Mouse (Mus musculus) lung, embryonic 16.5 days (tissue): ENCODE measurements around the gene B230307C23Rik. TPM values are rescaled to one million over a fixed set of nuclear protein-coding genes. Genes with fewer than 3 reads are reported as not detected.

ENCODE experiments used
- ATAC-seq: fragments of 200-750 bp; cut with Nextera tagmentation; 2 replicates; pipeline ENCODE4 v1.8.0; 2017; ENCODE audit warnings: low read depth, mild to moderate bottlenecking, moderate library complexity
- H3K27ac ChIP-seq: fragments of 300-500 bp; sonication (generic); 2 replicates; pipeline ENCODE4 v1.5.1; 2014; ENCODE audit warnings: mild to moderate bottlenecking, control low read depth, low read length
- H3K27me3 ChIP-seq: fragments of 300-500 bp; sonication (generic); 2 replicates; pipeline ENCODE4 v1.6.1; 2014; ENCODE audit warnings: low read depth, low read length, mixed read lengths; ENCODE audit not compliant: control insufficient read depth, insufficient read depth
- H3K36me3 ChIP-seq: fragments of 300-500 bp; sonication (generic); 2 replicates; pipeline ENCODE4 v1.6.1; 2014; ENCODE audit warnings: low read length; ENCODE audit not compliant: control insufficient read depth, insufficient read depth
- H3K4me1 ChIP-seq: fragments of 300-500 bp; sonication (generic); replicated peaks from 2 replicates; pipeline ENCODE4 v1.6.1; 2014; ENCODE audit warnings: low read length, mixed read lengths; ENCODE audit not compliant: control insufficient read depth, insufficient read depth
- H3K4me2 ChIP-seq: fragments of 300-500 bp; sonication (generic); 2 replicates; pipeline ENCODE4 v1.6.1; 2014; ENCODE audit warnings: low read depth, low read length, control low read depth
- H3K4me3 ChIP-seq: fragments of 300-500 bp; sonication (generic); 2 replicates; pipeline ENCODE4 v1.5.1; 2014; ENCODE audit warnings: mild to moderate bottlenecking, low read length, control low read depth
- H3K9ac ChIP-seq: fragments of 300-500 bp; sonication (generic); 2 replicates; pipeline ENCODE4 v1.6.1; 2014; ENCODE audit warnings: low read length, control low read depth
- H3K9me3 ChIP-seq: fragments of 300-500 bp; sonication (generic); 2 replicates; pipeline ENCODE4 v1.6.1; 2016; ENCODE audit warnings: low read length; ENCODE audit not compliant: control insufficient read depth
- WGBS: fragments of 180-500 bp; shearing (Covaris S2); extraction: QIAGEN DNeasy Blood & Tissue Kit; methylation state at CpG from one replicate; pipeline ENCODE4 v1.1.7; 2014; 5-methylcytosine and 5-hydroxymethylcytosine counted together
- polyA plus RNA-seq: library from polyadenylated mRNA; unstranded; fragments of >200 nt; fragmentation: Nextera tagmentation; extraction: Ambion mirVana; gene quantifications from 2 replicates; pipeline ENCODE4 v1.2.1, GENCODE M21; 2015

Gene B230307C23Rik
- polyA plus RNA-seq, 1 experiment from 2014 or later, result 19.5 TPM

- H3K4me2 ChIP-seq, result no peak overlapping the region
- H3K9ac ChIP-seq, result no peak overlapping the region
- no peak overlapping the region for H3K4me3 ChIP-seq
- no peak for ATAC-seq
- H3K27ac ChIP-seq, result no peak overlapping the region
- H3K27me3 ChIP-seq, result no peaks in the 10 kb centered on the region
- H3K9me3 ChIP-seq, result no peaks in the 10 kb centered on the region
- WGBS, result 89% methylated on average over 3 of the region's 3 CpGs
- no peaks in the 10 kb centered on the region; the same call in 1 of the 2 replicates for H3K36me3 ChIP-seq
- peaks cover 8% of the 10 kb centered on the region; the same call in 1 of the 2 replicates for H3K4me1 ChIP-seq
These were observed 36.8 kb upstream of the B230307C23Rik start for GRCm38 (mm10) chr16:97960348-97960747.

GRCm38 (mm10) chr16:97961381-97962150, 35.5 kb upstream of the B230307C23Rik start:
- WGBS, result 5% methylated on average over 25 of the region's 36 CpGs
- peak overlapping the region; percentile 79 for H3K4me3 ChIP-seq
- peak overlapping the region; percentile 96 for H3K27ac ChIP-seq
- peak overlapping the region; percentile 90 for H3K9ac ChIP-seq
- peaks cover 8% of the 10 kb centered on the region; the same call in 1 of the 2 replicates for H3K4me1 ChIP-seq
- H3K27me3 ChIP-seq, result no peaks in the 10 kb centered on the region
- H3K36me3 ChIP-seq, result no peaks in the 10 kb centered on the region; the same call in 1 of the 2 replicates
- peak overlapping the region; percentile 89 for H3K4me2 ChIP-seq
- ATAC-seq, result no peak; the same call in 1 of the 2 replicates
- no peaks in the 10 kb centered on the region for H3K9me3 ChIP-seq

GRCm38 (mm10) chr16:97962151-97962948, 34.8 kb upstream of the B230307C23Rik start, which contains the start of the genes C2cd2 and Zbtb21:
Gene C2cd2, minus strand, starts transcription at chr16:97962598.
Gene Zbtb21, minus strand, starts transcription at chr16:97962622.
- Histone ChIP-seq H3K27me3 (no peaks in the 10 kb centered on the region), H3K4me3 (peak within 1 kb of the TSS; percentile 79), H3K36me3 (no peaks in the 10 kb centered on the region; the same call in 1 of the 2 replicates), H3K9me3 (no peaks in the 10 kb centered on the region), H3K27ac (peak within 1 kb of the TSS; percentile 96), H3K4me1 (peaks cover 8% of the 10 kb centered on the region; the same call in 1 of the 2 replicates), H3K9ac (peak within 1 kb of the TSS; percentile 90), H3K4me2 (peak within 1 kb of the TSS; percentile 89)
- WGBS, result under 1% methylated on average over 78 of the region's 78 CpGs
- peak; percentile 99 for ATAC-seq

- 81% methylated on average over 3 of the region's 3 CpGs for WGBS
- no peak for ATAC-seq
- Histone ChIP-seq H3K27me3 (no peaks in the 10 kb centered on the region), H3K4me1 (peaks cover 8% of the 10 kb centered on the region; the same call in 1 of the 2 replicates), H3K4me3 (no peak overlapping the region), H3K27ac (no peak overlapping the region), H3K4me2 (no peak overlapping the region), H3K36me3 (no peaks in the 10 kb centered on the region), H3K9ac (no peak overlapping the region), H3K9me3 (no peaks in the 10 kb centered on the region)
These were observed 33.1 kb upstream of the B230307C23Rik start for GRCm38 (mm10) chr16:97963956-97964540.

- no peak overlapping the region for H3K4me2 ChIP-seq
- no peak overlapping the region for H3K4me3 ChIP-seq
- H3K36me3 ChIP-seq, result no peaks in the 10 kb centered on the region
- ATAC-seq, result no peak
- H3K4me1 ChIP-seq, result no peaks in the 10 kb centered on the region
- H3K9me3 ChIP-seq, result no peaks in the 10 kb centered on the region
- H3K27ac ChIP-seq, result no peak overlapping the region
- 55% methylated on average over 1 of the region's 1 CpGs for WGBS
- no peak overlapping the region for H3K9ac ChIP-seq
- H3K27me3 ChIP-seq, result no peaks in the 10 kb centered on the region
These were observed 19.8 kb upstream of the B230307C23Rik start for GRCm38 (mm10) chr16:97977277-97977676.

GRCm38 (mm10) chr16:97977722-97978121, 19.4 kb upstream of the B230307C23Rik start:
- 92% methylated on average over 3 of the region's 3 CpGs for WGBS
- Histone ChIP-seq H3K27me3 (no peaks in the 10 kb centered on the region), H3K4me2 (no peak overlapping the region), H3K9me3 (no peaks in the 10 kb centered on the region), H3K9ac (no peak overlapping the region), H3K27ac (no peak overlapping the region), H3K4me1 (no peaks in the 10 kb centered on the region), H3K4me3 (no peak overlapping the region), H3K36me3 (no peaks in the 10 kb centered on the region)
- no peak for ATAC-seq

GRCm38 (mm10) chr16:97981362-97981761, 15.8 kb upstream of the B230307C23Rik start:
- Histone ChIP-seq H3K9me3 (no peaks in the 10 kb centered on the region), H3K4me2 (no peak overlapping the region)

GRCm38 (mm10) chr16:97984589-97984988, 12.5 kb upstream of the B230307C23Rik start:
- ATAC-seq, result no peak
- no peak overlapping the region for H3K27ac ChIP-seq
- 80% methylated on average over 5 of the region's 5 CpGs for whole genome bisulfite sequencing

More at GRCm38 (mm10) chr16:97981362-97981761, 15.8 kb upstream of the B230307C23Rik start:
- Histone ChIP-seq H3K9ac (no peak overlapping the region), H3K27ac (no peak overlapping the region), H3K27me3 (no peaks in the 10 kb centered on the region), H3K36me3 (no peaks in the 10 kb centered on the region), H3K4me1 (no peaks in the 10 kb centered on the region), H3K4me3 (no peak overlapping the region)
- WGBS, result 68% methylated on average over 1 of the region's 1 CpGs
- no peak for ATAC-seq

GRCm38 (mm10) chr16:97991517-97991916, 5.6 kb upstream of the B230307C23Rik start:
- no peak for ATAC-seq
- 80% methylated on average over 2 of the region's 2 CpGs for WGBS
- Histone ChIP-seq H3K4me3 (no peak overlapping the region), H3K9me3 (no peaks in the 10 kb centered on the region), H3K9ac (no peak overlapping the region), H3K27me3 (no peaks in the 10 kb centered on the region), H3K4me2 (no peak overlapping the region), H3K27ac (no peak overlapping the region), H3K36me3 (no peaks in the 10 kb centered on the region), H3K4me1 (peaks cover 6% of the 10 kb centered on the region)

More at GRCm38 (mm10) chr16:97984589-97984988, 12.5 kb upstream of the B230307C23Rik start:
- Histone ChIP-seq H3K4me1 (no peaks in the 10 kb centered on the region), H3K9me3 (no peaks in the 10 kb centered on the region), H3K9ac (no peak overlapping the region), H3K36me3 (no peaks in the 10 kb centered on the region), H3K27me3 (no peaks in the 10 kb centered on the region), H3K4me3 (no peak overlapping the region), H3K4me2 (no peak overlapping the region)
